Mouse (Mus musculus) spleen, postnatal 10 days (tissue): ENCODE data around the gene Ogg1.
A peak's percentile ranks its signal among the peaks of the same experiment; 100 is the strongest.

Experiments
- DNase-seq, 2 experiments: peaks; one replicate each; pipeline ENCODE4 v3.0.0; 2021 to 2022; ENCODE audit warnings: low spot score in 2 of 2

Gene Ogg1

DNA sequence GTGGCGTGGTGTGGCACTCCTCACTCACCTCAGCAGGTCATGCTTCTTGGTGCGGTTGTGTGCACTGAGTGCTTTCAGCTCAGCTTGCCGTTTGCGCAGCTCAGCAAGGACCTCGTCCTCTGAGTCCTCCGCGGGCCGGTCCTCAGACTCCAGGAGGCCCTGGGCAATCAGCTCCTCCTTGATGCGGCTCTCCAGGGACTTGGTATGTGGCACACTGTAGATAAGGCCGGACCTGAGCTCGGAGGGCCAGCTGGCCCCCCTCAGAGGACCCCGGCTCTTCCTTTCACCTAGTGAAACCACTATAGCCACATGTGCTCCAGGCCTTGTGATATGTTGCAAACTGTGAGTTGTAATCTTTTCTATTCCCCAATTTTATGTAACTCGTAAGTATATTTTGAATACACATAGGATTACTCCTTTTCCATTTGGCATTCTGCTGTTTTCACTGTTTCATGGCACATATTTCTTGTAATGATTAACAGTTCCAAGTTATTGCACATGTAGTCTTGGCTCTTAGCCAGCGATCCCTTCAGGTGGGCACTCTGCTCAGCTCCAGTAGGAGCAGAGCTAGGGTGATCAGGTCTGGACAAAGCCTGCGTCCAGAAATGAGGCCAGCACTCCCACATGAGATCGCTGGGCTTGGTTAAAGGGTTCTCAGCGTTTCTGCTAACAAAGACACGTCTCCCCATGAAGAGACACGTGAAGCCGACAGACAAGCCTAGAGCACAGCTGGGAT, 43.6 kb downstream of the Ogg1 start:
- DNase-seq = no peak

DNA sequence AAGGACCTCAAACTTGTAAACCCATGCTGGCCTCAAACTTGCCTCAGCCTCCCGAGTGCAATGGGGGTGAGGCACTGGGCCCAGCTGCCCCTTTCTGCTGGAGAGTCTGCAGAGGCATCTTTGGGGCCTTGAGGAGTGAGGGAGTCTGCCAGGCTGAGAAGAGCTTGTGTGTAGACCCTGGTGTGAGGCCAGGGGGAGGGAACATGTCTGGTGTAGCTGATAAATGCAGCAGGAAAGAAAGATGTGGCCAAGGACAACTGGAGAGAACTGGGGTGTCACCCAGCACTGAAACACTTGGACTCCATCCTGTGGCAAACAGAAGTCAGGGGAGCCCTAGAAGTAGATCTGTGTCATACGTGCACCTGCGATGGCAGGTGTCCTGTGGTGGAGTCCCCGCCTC, 46.7 kb downstream of the Ogg1 start:
- no peak for DNase-seq

DNA sequence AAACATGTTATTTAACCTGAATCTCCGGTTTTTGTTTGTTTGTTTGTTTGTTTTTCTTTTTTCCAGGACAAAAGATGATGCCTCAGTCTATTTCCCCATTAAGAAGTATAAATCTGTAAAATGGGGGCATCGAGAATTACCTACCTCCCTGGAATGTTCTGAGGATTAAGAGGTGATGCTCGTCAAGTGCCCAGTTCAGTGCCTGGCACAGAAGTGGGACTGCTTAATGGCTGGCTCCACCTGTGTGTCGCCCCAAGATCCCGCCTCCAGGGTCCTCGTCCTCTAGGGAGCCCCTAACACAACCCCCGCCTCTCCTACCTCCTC, 50.4 kb downstream of the Ogg1 start:
- no peak for DNase-seq

DNA sequence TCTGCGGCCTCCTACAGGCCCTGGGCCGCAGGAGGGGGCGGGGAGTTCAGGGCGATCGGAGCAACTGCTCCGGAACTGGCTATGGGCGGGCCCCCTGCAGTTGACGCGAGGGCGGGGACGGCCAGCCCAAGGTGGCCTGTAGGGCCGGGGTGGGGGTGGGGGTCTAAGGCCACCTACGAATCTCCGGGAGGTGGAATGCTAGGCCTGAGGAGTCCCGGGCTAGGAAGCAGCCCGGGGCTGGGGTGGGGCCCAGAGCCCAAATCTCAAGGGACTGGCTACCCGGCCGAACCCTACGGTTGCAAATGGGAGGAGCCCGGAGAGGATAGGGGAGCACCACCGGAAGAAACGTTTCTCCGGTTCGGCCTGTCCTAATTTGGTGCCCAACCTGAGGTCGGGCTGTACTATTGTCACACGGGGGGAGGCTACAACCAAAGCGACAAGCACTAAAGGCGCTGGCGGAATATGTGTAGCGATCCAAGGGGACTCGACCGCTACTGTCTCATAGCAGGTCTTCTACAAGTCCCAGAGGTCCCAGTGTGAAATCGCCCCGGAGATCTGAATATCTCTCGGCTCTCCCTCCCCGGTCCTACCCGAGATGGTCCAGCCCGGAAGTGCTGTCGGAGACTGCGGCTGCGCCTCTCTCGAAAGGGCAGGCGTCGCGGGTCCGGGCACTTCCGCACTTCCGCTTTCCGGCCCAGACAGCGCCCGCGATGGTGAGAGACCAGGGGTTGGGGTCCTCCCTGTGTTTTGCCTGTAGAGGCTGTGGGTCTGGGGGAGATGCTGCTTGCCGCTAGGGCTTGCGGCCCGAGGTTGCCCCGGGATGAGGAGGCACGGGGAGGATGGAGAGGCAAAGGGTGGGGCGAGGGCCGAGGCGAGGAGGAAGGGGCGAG, 51.0 kb downstream of the Ogg1 start, which contains the start of the genes Tada3 and Arpc4:
Gene Tada3 (minus strand): TSS at position 388 of the 890 bp plus-strand sequence.
Gene Arpc4 (plus strand): TSS at position 620 of the 890 bp plus-strand sequence.
- DNase-seq = peak; percentile 92 to 94

DNA sequence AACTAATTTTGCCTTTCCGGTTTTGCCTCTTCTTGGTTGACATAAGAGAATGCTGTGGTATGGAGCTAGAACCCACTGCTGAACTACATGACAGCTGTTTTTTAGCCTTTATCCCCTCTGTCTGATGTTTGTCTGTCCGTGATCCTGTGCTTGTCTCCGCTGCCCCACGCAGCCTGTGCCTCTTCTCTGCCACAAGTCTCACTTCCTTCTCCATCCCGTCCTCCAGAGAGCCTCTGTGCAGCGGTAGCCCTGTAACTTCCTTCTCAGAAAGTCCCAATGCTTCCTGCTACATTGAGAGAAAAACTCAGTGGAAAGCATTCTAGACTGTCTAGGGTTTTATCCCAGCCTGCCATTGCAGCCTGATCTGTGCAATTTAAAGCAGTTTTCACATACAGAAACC, 52.5 kb downstream of the Ogg1 start:
- DNase-seq = peak in 1 of 2 experiments; percentile 16

DNA sequence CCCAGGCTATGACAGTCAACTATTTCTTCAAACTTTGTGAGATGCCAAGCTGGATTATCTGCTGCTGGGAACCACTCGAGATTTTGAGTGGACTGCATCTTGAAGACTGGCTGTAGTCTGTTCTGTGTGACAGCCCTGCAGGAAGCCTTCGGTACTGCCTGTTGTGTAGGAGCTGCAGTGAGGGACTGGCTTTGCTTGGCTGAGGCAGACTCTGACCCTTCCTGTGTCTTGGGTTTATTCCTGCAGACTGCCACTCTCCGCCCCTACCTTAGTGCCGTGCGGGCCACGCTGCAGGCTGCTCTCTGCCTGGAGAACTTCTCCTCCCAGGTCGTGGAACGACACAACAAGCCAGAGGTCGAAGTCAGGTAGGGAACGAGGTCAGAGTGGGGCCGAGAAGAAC, 53.7 kb downstream of the Ogg1 start:
- no peak for DNase-seq

DNA sequence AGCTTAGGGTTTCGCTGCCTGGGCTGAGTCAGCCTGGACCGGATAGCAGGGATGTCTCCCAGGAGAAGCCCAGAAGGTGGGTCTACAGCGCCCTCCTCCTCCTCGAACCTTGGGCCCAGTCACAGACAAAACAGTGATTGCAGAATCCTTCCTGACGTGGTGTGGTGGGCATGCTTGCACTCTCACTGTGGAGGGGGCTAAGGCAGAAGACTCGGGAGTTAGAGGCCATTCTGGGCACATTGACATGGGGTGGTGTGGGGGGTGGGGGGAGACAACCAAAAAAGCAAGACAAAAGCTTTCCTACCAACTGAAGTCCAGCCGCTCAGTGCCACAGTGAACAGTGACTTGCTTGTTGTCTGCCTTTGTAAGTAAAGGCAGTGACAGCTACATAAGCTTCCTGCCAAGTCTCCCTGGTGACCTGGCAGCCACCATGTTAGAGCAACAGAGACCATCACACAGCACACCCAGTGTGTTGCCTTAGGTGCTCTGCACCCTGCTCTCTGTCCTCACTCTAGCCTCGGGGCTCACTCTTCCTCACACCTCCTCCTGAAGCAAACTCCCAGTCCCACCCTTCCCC, 57.7 kb downstream of the Ogg1 start:
- DNase-seq = no peak
